Mouse (Mus musculus): ENCODE measurements around the gene Gns. TPM values are rescaled to one million over a fixed set of nuclear protein-coding genes. Genes with fewer than 3 reads are reported as not detected.

Gns gene
- total RNA-seq, 2 experiments from 2014 or later: 80.5 to 87.2 TPM

- no peak for DNase-seq (ENCODE audit: low spot score in 2 of 2)
These were observed 33.7 kb downstream of the Gns start for GRCm38 (mm10) chr10:121398599-121398998.

GRCm38 (mm10) chr10:121401005-121401404 lies 36.1 kb downstream of the Gns start:
- no peak for DNase-seq (ENCODE audit: low spot score in 2 of 2)

- no peak for DNase-seq (ENCODE audit: low spot score in 2 of 2)
These were observed 38.2 kb downstream of the Gns start for GRCm38 (mm10) chr10:121403104-121403503.

GRCm38 (mm10) chr10:121403946-121404345 lies 39.1 kb downstream of the Gns start:
- DNase-seq (ENCODE audit: low spot score in 2 of 2): no peak

- DNase-seq (ENCODE audit: low spot score in 2 of 2): peak in 1 of 2 experiments; percentile 34
These were observed 44.8 kb downstream of the Gns start for GRCm38 (mm10) chr10:121409717-121410116.

- DNase-seq (ENCODE audit: low spot score in 2 of 2): no peak
These were observed 47.0 kb downstream of the Gns start for GRCm38 (mm10) chr10:121411721-121412455.

GRCm38 (mm10) chr10:121412824-121413223 lies 47.9 kb downstream of the Gns start:
- no peak for DNase-seq (ENCODE audit: low spot score in 2 of 2)

GRCm38 (mm10) chr10:121414127-121414526 lies 49.2 kb downstream of the Gns start:
- no peak for DNase-seq (ENCODE audit: low spot score in 2 of 2)

GRCm38 (mm10) chr10:121418835-121419234 lies 53.9 kb downstream of the Gns start:
- DNase-seq (ENCODE audit: low spot score in 2 of 2): no peak

- DNase-seq (ENCODE audit: low spot score in 2 of 2): no peak
These were observed 55.0 kb downstream of the Gns start for GRCm38 (mm10) chr10:121419640-121420470.

GRCm38 (mm10) chr10:121421023-121421422 lies 56.1 kb downstream of the Gns start:
- DNase-seq (ENCODE audit: low spot score in 2 of 2): no peak

- no peak for DNase-seq (ENCODE audit: low spot score in 2 of 2)
These were observed 56.9 kb downstream of the Gns start for GRCm38 (mm10) chr10:121421657-121422290.

- DNase-seq (ENCODE audit: low spot score in 2 of 2): no peak
These were observed 57.4 kb downstream of the Gns start for GRCm38 (mm10) chr10:121422294-121422693.

GRCm38 (mm10) chr10:121423541-121424349 lies 58.9 kb downstream of the Gns start:
- peak in 1 of 2 experiments; percentile 47 for DNase-seq (ENCODE audit: low spot score in 2 of 2)

- no peak for DNase-seq (ENCODE audit: low spot score in 2 of 2)
These were observed 59.6 kb downstream of the Gns start for GRCm38 (mm10) chr10:121424455-121424854.

GRCm38 (mm10) chr10:121425079-121425478 lies 60.2 kb downstream of the Gns start:
- DNase-seq (ENCODE audit: low spot score in 2 of 2): no peak

- DNase-seq (ENCODE audit: low spot score in 2 of 2): no peak
These were observed 60.7 kb downstream of the Gns start for GRCm38 (mm10) chr10:121425506-121426025.

GRCm38 (mm10) chr10:121426458-121427070 lies 61.7 kb downstream of the Gns start:
- DNase-seq (ENCODE audit: low spot score in 2 of 2): no peak

- no peak for DNase-seq (ENCODE audit: low spot score in 2 of 2)
These were observed 62.2 kb downstream of the Gns start for GRCm38 (mm10) chr10:121427136-121427535.

GRCm38 (mm10) chr10:121428011-121428711 lies 63.3 kb downstream of the Gns start:
- no peak for DNase-seq (ENCODE audit: low spot score in 2 of 2)
